Mouse (Mus musculus) embryonic facial prominence, embryonic 14.5 days (tissue): ENCODE measurements around the gene Bglap. TPM values are rescaled to one million over a fixed set of nuclear protein-coding genes. Genes with fewer than 3 reads are reported as not detected.

Source experiments
- ATAC-seq: fragments of 200-750 bp; cut with Nextera tagmentation; 2 replicates; pipeline ENCODE4 v1.8.0; 2017; ENCODE audit warnings: low read depth, moderate number of reproducible peaks, moderate TSS enrichment
- DNase-seq: peaks from one replicate; pipeline ENCODE4 v3.0.0-alpha.2; 2015; ENCODE audit warnings: low spot score
- H3K27ac ChIP-seq: fragments of 300-500 bp; sonication (generic); replicated peaks from 2 replicates; pipeline ENCODE4 v1.5.1; 2014; ENCODE audit warnings: low read depth, mild to moderate bottlenecking, low read length, moderate library complexity
- H3K27me3 ChIP-seq: fragments of 300-500 bp; sonication (generic); replicated peaks from 2 replicates; pipeline ENCODE4 v1.6.1; 2014; ENCODE audit warnings: low read length; ENCODE audit not compliant: control insufficient read depth, insufficient read depth
- H3K36me3 ChIP-seq: fragments of 300-500 bp; sonication (generic); 2 replicates; pipeline ENCODE4 v1.6.1; 2014; ENCODE audit warnings: low read length, mixed read lengths; ENCODE audit not compliant: control insufficient read depth, insufficient read depth
- H3K4me1 ChIP-seq: fragments of 300-500 bp; sonication (generic); 2 replicates; pipeline ENCODE4 v1.6.1; 2014; ENCODE audit warnings: antibody characterized with exemption, low read length; ENCODE audit not compliant: control insufficient read depth, insufficient read depth
- H3K4me2 ChIP-seq: fragments of 300-500 bp; sonication (generic); 2 replicates; pipeline ENCODE4 v1.6.1; 2014; ENCODE audit warnings: low read depth, mild to moderate bottlenecking, low read length, moderate library complexity, mixed read lengths
- H3K4me3 ChIP-seq: fragments of 300-500 bp; sonication (generic); 2 replicates; pipeline ENCODE4 v1.5.1; 2014; ENCODE audit warnings: low read depth, mild to moderate bottlenecking, low read length
- H3K9ac ChIP-seq: fragments of 300-500 bp; sonication (generic); 2 replicates; pipeline ENCODE4 v1.6.1; 2014; ENCODE audit warnings: low read depth, mild to moderate bottlenecking, low read length, moderate library complexity, mixed read lengths
- H3K9me3 ChIP-seq: fragments of 300-500 bp; sonication (generic); 2 replicates; pipeline ENCODE4 v1.6.1; 2016; ENCODE audit warnings: low read length; ENCODE audit not compliant: control insufficient read depth
- WGBS: fragments of 180-500 bp; shearing (Covaris S2); extraction: QIAGEN DNeasy Blood & Tissue Kit; methylation state at CpG from one replicate; pipeline ENCODE4 v1.1.7; 2014; 5-methylcytosine and 5-hydroxymethylcytosine counted together
- polyA plus RNA-seq: library from polyadenylated mRNA; unstranded; fragments of >200 nt; fragmentation: Nextera tagmentation; extraction: Ambion mirVana; gene quantifications from 2 replicates; pipeline ENCODE4 v1.2.1, GENCODE M21; 2014

Gene Bglap
- polyA plus RNA-seq, 1 experiment from 2014 or later, result 33.0 TPM

- Histone ChIP-seq H3K4me3 (peak within 1 kb of the TSS; percentile 5; the same call in 1 of the 2 replicates), H3K9me3 (no peaks in the 10 kb centered on the region), H3K4me2 (peak within 1 kb of the TSS; percentile 41), H3K27ac (peak within 1 kb of the TSS; percentile 48; the same call in 1 of the 2 replicates), H3K9ac (peak within 1 kb of the TSS; percentile 42; the same call in 1 of the 2 replicates), H3K36me3 (peaks cover 32% of the 10 kb centered on the region), H3K27me3 (peaks cover 16% of the 10 kb centered on the region), H3K4me1 (peaks cover 6% of the 10 kb centered on the region; the same call in 1 of the 2 replicates)
- 0 out of 2 replicates have a peak, but pooled peaks have one; percentile 22 for ATAC-seq
- 2% methylated on average over 15 of the region's 16 CpGs for WGBS
- DNase-seq, result peak; percentile 47
These were observed 19.9 kb downstream of the Bglap start, which contains the start of gene Paqr6 for GRCm38 (mm10) chr3:88364337-88364736. Paqr6 (plus strand) TSS chr3:88364584.

GRCm38 (mm10) chr3:88363700-88364099 lies 20.6 kb downstream of the Bglap start:
- H3K4me3 ChIP-seq, result no peak overlapping the region
- 46% methylated on average over 4 of the region's 4 CpGs for WGBS
- no peaks in the 10 kb centered on the region for H3K9me3 ChIP-seq
- peaks cover 16% of the 10 kb centered on the region for H3K27me3 ChIP-seq
- H3K27ac ChIP-seq, result peak overlapping the region; percentile 48; the same call in 1 of the 2 replicates
- no peak overlapping the region for H3K4me2 ChIP-seq
- DNase-seq (no peak), ATAC-seq (no peak)
- H3K4me1 ChIP-seq, result peaks cover 6% of the 10 kb centered on the region; the same call in 1 of the 2 replicates
- peaks cover 38% of the 10 kb centered on the region for H3K36me3 ChIP-seq
- H3K9ac ChIP-seq, result no peak overlapping the region

GRCm38 (mm10) chr3:88361612-88362313 lies 22.5 kb downstream of the Bglap start:
- H3K27ac ChIP-seq, result no peak overlapping the region
- DNase-seq (no peak), ATAC-seq (no peak)
- no peak overlapping the region for H3K4me3 ChIP-seq
- peaks cover 6% of the 10 kb centered on the region; the same call in 1 of the 2 replicates for H3K4me1 ChIP-seq
- no peak overlapping the region for H3K9ac ChIP-seq
- H3K36me3 ChIP-seq, result peaks cover 57% of the 10 kb centered on the region
- 83% methylated on average over 2 of the region's 2 CpGs for WGBS
- no peaks in the 10 kb centered on the region for H3K9me3 ChIP-seq
- H3K27me3 ChIP-seq, result peaks cover 16% of the 10 kb centered on the region
- H3K4me2 ChIP-seq, result no peak overlapping the region

- Histone ChIP-seq H3K27ac (no peak overlapping the region), H3K36me3 (peaks cover 64% of the 10 kb centered on the region), H3K9me3 (no peaks in the 10 kb centered on the region), H3K4me2 (no peak overlapping the region), H3K9ac (no peak overlapping the region), H3K27me3 (peaks cover 12% of the 10 kb centered on the region), H3K4me1 (peaks cover 6% of the 10 kb centered on the region; the same call in 1 of the 2 replicates), H3K4me3 (no peak overlapping the region)
- ATAC-seq, result no peak
- WGBS, result 80% methylated on average over 6 of the region's 6 CpGs
- no peak for DNase-seq
These were observed 23.2 kb downstream of the Bglap start for GRCm38 (mm10) chr3:88361096-88361495.

- 39% methylated on average over 3 of the region's 3 CpGs for WGBS
- Histone ChIP-seq H3K4me2 (no peak overlapping the region), H3K9ac (no peak overlapping the region), H3K36me3 (peaks cover 75% of the 10 kb centered on the region), H3K4me3 (no peak overlapping the region), H3K27ac (no peak overlapping the region), H3K27me3 (0 out of 2 replicates have a peak, but pooled peaks cover 2% of the 10 kb centered on the region), H3K9me3 (no peaks in the 10 kb centered on the region), H3K4me1 (peaks cover 6% of the 10 kb centered on the region; the same call in 1 of the 2 replicates)
- DNase-seq (no peak), ATAC-seq (no peak)
These were observed 24.3 kb downstream of the Bglap start for GRCm38 (mm10) chr3:88359989-88360388.

- peak; percentile 66 for DNase-seq
- H3K4me1 ChIP-seq, result 0 out of 2 replicates have a peak, but pooled peaks cover 2% of the 10 kb centered on the region
- no peaks in the 10 kb centered on the region for H3K9me3 ChIP-seq
- H3K36me3 ChIP-seq, result peaks cover 79% of the 10 kb centered on the region
- H3K4me3 ChIP-seq, result no peak overlapping the region
- 60% methylated on average over 5 of the region's 5 CpGs for WGBS
- no peaks in the 10 kb centered on the region for H3K27me3 ChIP-seq
- no peak overlapping the region for H3K9ac ChIP-seq
- ATAC-seq, result peak; percentile 19; the same call in 1 of the 2 replicates
- H3K27ac ChIP-seq, result no peak overlapping the region
- H3K4me2 ChIP-seq, result no peak overlapping the region
These were observed 24.7 kb downstream of the Bglap start for GRCm38 (mm10) chr3:88359584-88359983.

GRCm38 (mm10) chr3:88354396-88355165 lies 29.7 kb downstream of the Bglap start:
- Histone ChIP-seq H3K4me2 (no peak overlapping the region), H3K9ac (no peak overlapping the region), H3K4me3 (no peak overlapping the region), H3K36me3 (peaks cover 98% of the 10 kb centered on the region), H3K27ac (no peak overlapping the region), H3K4me1 (no peaks in the 10 kb centered on the region), H3K27me3 (no peaks in the 10 kb centered on the region), H3K9me3 (no peaks in the 10 kb centered on the region)
- ATAC-seq (no peak), DNase-seq (no peak)
- WGBS, result 97% methylated on average over 8 of the region's 8 CpGs

GRCm38 (mm10) chr3:88352907-88353306 lies 31.4 kb downstream of the Bglap start:
- Histone ChIP-seq H3K27me3 (no peaks in the 10 kb centered on the region), H3K4me3 (no peak overlapping the region), H3K4me2 (no peak overlapping the region), H3K9me3 (no peaks in the 10 kb centered on the region), H3K27ac (no peak overlapping the region), H3K4me1 (no peaks in the 10 kb centered on the region), H3K36me3 (peaks cover 98% of the 10 kb centered on the region), H3K9ac (no peak overlapping the region)
- DNase-seq (no peak), ATAC-seq (no peak)
- 90% methylated on average over 9 of the region's 9 CpGs for WGBS
